Mouse (Mus musculus) liver, embryonic 14.5 days (tissue): ENCODE results near the gene Bckdk.

Experiments
- CTCF ChIP-seq: IDR thresholded peaks from 2 replicates; pipeline ENCODE4 v1.5.1; 2016; ENCODE audit warnings: antibody characterized with exemption, low read depth, control low read depth
- EP300 ChIP-seq: IDR thresholded peaks from 2 replicates; pipeline ENCODE4 v1.6.1; 2016; ENCODE audit warnings: antibody characterized with exemption, low read depth

DNA sequence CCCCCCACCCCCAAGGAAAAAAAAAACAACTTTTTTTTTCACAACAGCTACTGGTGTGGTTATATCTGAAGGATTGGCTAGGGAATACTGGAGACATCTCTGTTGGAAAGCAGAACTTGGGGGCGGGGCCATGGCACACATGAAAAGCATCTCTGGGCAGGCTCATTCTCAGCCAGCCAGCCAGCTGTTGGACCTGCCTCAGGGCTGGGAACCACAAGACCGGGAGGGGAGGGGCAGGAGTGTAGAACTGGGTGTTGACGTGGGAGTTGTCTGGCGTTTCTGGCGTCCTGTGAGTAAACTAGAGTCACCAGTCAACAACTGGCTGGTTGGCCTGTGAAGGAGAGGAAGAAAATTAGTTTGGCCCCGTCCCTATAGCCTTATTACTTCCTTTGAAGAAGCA is 17.9 kb upstream of the Bckdk start:
- TF ChIP-seq CTCF = no peak
- no peak for TF ChIP-seq EP300
